Mouse (Mus musculus): ENCODE measurements around the gene Med13l.
A peak's percentile ranks its signal among the peaks of the same experiment; 100 is the strongest.

The Med13l gene

DNA sequence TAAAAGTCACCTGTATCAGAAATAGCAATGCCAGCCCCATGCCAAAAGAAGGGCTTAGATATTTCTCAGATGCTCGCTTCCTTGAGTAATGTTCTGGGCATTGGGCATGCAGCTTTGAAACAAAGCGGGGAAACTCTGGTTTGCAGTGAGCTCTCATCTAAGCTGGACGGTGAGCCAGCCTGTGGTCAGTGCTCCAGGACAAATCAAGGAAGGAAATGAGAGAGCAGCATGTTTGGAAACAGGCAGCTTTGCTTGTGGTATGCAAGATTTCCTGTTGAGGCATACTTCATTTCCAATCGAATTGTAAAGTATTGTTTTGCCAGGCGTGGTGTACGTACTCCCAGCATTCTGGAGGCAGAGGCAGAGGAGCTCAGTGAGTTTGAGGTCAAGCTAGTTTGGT is 95.5 kb downstream of the Med13l start:
- no peak for DNase-seq (ENCODE audit: low spot score in 2 of 2)

DNA sequence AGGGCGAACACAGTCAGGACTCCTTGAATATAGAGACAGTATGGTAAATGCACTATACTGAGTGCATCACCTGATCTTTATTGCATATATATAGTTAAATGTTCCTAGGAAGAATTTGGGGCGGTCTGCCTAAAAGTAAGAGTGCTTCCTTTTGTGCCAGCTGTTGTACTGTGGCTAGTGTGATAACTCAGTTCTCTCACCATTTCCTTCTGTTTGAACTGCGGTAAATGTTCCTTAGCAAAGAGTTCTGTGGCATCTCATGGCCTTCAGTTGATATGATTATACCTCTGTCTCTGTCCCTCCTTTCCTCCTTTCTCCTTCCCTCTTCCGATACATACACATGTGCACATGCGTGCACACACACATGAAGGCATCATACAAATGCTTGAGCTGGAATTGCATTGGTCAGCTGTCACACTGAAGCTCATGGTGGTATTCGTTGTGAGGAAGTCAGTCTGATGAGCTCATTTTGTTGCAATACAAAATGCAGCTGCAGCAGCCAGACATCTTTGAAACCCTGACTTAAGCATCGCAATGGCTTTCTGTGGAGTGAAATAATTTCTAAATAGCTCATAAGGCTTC is 97.9 kb downstream of the Med13l start:
- no peak for DNase-seq (ENCODE audit: low spot score in 2 of 2)

DNA sequence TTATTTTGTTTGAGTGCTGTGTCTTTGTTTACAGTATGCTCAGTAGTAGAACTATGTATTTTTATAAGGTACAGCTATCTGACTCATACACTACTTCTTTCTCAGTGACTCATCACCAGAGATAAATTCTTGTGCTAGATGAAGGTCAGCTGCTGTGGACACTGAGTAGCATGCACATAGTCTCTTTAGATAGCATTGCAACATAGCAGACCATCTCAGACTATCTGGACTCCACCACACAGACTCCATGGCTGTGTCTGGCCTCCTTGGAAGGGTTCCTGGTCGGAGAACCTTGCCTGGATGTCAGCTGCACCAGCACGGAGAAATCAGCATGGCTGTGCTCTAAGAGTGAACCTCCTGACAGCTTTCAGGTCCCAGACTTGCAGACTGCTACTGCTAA is 99.2 kb downstream of the Med13l start:
- peak; percentile 37 to 43 for DNase-seq (ENCODE audit: low spot score in 2 of 2)

DNA sequence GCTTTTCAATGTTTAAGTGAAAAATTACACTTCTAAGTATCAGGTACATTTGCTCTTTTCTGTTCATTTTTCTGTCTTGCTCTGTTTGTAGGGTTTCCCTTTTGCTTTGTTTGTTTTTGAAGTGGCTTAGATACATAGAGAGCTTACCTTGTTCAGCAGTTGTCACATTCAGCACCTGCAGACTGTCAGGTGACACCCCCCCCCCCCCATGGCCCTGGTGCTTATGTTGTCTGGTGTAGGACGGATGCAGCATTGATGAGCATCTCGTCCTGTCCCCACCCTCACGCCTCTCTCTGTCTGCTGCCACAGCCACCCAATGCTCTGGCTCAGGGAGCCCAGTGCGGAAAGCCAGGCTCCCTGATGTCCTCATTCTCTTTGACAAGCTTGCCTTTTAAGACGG is 101.3 kb downstream of the Med13l start:
- DNase-seq (ENCODE audit: low spot score in 2 of 2): no peak

DNA sequence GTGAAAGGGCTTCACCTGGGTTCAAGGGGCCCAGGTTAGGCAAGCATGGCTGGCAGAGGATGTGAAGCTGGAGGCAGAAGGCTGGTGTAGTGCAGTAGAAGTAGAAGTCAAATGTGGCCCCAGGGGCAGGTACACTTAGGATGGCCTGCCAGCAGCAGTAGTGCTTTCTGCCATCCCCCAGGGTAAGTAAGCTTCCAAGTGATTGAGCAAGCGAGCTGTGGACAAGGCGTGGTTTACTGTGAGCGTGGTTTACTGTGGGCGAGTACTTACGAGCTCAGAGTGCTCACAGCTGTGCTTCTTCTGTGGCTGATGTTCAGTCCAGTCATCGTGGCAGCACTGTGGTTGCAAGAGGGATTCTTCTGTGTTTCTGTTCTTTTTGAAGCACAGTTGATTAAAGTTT is 103.5 kb downstream of the Med13l start:
- DNase-seq (ENCODE audit: low spot score in 2 of 2): peak; percentile 71

DNA sequence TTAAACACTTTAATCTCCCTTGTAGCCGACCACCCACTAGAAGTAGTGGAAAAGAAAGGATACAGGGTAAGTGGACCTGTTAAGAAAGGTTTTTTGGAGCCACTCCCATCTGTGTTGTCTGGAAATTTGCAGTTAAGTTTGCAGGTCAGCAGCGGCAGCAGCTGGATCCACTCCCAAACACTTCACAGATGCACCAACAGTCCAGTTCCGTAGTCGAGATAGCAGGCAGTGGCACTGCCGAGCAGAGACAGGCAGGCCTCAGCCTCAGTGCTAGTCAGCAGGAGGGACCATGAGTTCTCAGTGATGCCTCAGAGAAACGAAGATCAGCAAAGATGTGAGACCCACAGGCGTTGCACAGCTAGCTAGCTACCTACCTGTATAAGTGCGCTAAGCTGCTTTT is 104.5 kb downstream of the Med13l start:
- no peak for DNase-seq (ENCODE audit: low spot score in 2 of 2)

DNA sequence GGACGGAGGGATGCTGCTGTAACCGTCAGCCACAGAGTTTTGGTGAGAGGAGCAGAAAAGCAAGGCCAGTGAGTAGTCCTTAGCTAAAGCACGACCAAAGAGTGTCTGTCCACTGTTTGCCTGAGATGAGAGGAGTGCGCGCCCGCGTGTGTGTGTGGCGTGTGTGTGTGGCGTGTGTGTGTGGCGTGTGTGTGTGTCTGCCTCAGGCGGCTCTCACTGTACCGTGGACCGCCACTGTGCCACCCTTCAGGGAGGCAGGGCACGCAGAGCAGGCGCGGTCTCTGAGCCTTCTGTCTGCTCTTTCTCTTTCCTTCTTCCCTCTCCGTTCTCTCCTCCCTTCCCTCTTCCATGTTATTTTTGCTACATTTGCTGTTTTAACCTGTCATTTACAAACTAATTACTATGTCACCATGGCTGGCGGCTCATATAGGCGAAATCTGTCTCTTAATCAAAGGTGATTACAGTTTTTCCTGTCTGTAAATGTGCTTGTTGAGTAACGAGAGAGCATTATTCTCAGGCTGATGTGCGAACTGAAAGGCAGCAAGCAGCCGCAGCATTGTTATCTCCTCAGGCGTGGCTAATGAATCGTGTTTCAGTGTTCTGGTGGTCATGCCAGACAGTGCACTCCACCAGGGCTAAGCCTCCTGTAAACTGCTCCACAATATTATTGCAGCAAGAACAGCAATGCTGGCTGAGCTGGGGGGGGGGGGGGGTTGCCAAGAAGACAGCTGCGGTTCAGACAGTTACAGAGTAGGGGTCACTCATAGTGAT is 106.1 kb downstream of the Med13l start:
- DNase-seq (ENCODE audit: low spot score in 2 of 2): no peak

DNA sequence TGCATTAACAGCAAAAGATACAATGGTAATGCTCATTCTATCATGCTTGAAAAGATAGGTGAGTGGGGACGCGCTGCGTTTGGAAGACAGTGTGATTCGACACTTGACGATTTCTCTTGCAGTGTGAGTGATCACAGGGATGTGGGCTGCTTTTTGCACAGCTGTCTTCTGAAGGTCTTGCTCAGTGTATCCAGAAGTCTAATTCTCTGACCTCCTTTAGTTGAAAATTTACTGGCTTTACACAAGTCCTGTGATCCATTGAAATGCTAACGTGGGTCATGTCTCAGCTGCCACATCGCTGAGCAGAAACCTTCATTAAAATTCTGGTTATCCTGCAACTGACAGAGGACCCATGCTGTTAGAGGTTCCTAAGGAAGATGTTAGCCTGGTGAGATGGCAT is 107.4 kb downstream of the Med13l start:
- DNase-seq (ENCODE audit: low spot score in 2 of 2): no peak

DNA sequence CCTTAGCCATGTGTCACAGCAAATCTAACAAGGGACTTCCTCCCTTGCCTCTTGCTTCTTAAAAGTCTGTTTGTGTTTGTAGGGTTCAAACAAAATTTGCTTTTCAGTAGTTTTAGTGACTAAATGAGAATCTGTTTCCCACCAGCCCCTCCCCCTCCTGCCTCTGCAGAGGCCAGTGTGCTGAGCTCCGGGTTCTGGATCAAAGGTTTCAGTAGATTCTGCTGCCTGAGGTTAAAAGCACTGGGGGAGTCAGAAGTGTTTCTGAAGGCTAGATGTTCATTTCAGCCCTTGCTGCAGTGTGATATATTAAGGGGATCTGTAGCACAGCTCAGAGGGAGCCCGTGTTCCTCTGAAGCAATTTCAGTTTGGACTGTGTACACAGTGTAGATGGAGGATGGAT is 108.5 kb downstream of the Med13l start:
- DNase-seq (ENCODE audit: low spot score in 2 of 2): no peak

DNA sequence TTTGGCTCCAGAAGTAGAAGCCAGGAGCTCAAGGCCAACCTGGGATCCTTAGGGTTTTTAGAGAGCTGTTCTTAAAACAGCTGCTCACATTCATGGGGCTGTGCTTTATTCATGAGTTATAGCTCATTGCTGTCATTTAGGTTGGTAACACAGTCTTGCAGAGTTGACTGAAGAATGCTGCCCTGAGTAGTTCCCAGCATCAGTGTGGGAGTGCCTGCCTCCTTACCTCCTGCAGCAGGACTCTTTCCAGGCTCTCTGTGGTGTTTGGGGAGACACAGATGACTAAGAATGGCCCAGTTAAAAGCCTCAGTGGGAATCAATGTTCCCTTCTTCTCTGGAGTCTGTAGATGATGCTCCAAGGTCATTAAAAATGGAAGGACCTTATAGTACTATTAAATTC is 111.6 kb downstream of the Med13l start:
- DNase-seq (ENCODE audit: low spot score in 2 of 2): no peak

DNA sequence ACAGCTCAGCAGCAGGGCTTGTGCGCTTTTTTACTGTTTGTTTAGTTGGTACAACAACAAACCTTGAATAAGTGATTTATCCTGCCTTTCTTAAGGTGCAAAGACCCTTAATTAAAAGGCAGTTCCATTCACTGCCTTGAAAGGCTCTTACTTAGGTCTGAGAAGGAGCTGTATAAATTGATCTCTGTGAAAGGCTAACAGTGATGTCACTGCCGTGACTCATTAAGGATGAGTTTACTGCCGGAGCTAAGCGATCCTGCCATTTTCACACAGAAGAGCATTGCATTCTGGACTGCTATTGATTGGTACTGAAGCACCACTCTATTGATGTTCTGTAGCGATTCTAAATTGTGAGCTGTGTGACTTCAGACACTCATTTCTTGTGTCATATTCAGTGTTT is 113.4 kb downstream of the Med13l start:
- DNase-seq (ENCODE audit: low spot score in 2 of 2): no peak

DNA sequence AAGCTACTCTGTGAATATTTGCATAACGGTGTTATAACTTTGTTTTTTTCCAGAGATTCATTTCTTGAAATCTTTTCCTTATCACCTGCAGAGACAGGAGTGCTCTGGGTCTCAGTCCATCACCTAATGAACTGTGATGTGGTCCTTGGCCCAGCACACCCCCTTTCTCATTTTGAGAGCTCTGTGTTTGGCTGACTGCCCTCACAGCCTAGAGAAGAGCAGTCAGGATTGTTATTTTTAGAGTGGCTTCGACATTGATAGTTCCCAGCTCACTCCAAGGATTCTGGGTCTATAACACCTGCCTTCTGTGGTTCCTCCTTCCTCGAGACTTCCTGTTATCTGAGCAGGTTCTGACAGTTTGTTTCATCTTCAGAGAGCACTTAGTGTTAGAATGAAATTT is 113.8 kb downstream of the Med13l start:
- peak; percentile 32 to 49 for DNase-seq (ENCODE audit: low spot score in 2 of 2)

DNA sequence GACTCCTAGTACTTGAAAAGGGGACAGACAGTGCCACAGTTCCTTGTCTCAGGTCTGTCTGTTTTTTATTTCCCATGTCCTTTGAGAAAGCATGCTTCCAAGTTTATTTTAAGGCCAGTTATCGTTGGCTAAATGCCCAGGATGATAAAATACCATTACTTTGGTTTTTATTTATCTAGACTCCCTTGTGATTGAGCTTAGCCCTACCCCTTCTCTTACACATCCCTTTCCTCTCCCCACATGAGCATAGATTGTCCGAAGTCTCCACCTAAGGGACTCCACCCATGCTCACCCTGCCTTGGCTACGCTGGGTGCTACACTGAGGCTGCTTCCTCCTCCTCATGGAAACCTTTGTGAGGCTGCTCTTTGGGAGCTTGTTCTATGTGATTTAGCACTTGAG is 115.2 kb downstream of the Med13l start:
- peak; percentile 52 to 58 for DNase-seq (ENCODE audit: low spot score in 2 of 2)

DNA sequence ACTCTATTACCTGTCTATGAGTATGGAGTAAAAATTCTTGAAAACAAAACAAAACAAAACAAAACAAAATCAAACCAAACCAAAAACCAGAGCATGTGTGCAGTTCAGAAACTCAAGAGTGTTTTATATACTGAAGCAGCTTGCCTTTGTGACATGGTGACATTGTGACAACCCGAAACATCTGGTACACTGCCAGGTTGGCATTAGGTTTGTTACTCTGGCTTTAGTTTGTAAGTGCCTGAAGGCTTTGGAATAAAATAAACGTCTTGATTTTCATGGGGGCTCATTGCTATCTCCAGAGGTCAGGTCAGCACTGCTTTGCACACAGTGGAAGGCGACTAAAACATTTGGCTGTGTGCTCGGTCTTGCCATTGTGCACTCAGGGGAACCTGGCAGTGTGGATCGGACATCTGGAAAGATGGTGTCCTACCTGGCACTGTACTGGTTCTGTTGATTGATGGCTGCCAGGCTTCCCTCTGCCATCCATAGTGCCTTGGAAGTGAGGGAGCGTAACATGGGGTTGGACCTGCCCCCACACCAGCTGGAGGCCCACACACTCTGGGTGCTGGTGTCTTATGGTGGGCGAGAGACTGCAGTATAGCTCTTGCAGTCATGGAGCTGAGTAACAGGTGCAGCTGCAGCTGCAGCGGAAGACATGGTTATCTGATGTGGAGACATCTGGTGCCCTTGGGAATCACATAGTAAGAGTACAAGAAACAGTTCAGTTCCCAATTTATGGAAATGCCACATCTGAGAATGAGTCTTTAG is 115.9 kb downstream of the Med13l start:
- DNase-seq (ENCODE audit: low spot score in 2 of 2): peak in 1 of 2 experiments; percentile 35

DNA sequence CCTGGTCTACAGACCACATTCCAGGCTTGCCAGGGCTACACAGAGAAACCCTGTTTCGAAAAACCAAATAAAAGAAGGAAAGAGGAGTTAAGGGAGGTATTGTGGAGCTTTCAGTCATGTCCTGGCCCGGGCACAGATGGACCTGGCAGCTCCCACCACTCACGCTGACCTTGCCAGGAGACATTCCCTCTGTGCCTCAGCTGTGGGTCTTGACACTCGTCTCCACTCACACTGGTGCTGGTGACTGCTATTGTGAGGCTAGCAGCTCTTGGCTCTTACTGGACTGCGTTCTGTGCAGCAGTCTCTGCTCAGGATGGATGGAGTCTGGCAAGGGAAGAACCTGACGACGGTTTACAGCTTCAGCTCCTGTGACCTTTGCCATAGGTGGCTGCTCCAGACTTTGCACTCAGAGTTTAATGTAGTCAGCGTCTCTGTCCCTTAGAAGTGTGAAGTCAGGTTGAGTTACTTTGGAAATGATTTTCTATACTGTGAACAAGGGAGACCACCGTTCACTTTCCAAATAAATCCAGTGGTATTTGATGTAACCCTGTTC is 118.9 kb downstream of the Med13l start:
- no peak for DNase-seq (ENCODE audit: low spot score in 2 of 2)

DNA sequence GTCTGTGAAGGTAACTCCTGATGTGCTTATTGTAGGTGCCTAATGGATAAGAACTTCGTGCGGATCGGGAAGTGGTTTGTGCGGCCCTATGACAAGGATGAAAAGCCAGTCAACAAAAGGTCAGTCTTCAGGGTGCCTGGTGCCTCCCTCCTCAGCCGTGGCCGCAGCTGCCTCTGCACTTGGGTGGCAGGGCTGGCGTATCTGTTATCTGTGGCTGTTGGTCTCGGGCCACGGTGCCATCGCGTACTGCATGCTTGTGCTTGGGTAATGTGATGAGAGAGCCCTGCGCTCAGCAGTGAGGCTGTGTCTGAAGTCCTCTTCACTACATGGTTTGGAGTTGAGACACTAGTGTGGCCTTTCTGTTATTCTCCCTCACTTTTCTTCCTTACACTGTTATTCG is 120.4 kb downstream of the Med13l start:
- DNase-seq (ENCODE audit: low spot score in 2 of 2): peak in 1 of 2 experiments; percentile 39

DNA sequence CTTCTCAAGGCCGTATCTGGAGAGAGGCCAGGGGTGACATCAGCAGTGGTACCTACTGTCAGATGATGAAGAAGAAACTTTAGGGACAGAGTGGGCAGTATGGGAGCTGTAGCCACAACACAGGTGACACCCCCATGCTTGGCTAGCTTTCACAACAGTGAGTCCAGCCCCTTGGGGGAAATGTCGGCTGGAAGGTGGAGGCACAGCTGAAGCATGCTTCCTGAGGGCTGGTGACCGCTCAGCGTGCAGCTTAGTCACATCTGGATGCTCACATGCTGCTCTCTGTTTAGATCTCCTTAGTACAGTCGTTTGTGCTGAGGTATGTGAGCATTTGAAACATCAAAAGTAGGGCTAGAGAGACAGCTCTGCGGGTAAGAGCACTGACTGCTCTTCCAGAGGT is 121.5 kb downstream of the Med13l start:
- no peak for DNase-seq (ENCODE audit: low spot score in 2 of 2)

DNA sequence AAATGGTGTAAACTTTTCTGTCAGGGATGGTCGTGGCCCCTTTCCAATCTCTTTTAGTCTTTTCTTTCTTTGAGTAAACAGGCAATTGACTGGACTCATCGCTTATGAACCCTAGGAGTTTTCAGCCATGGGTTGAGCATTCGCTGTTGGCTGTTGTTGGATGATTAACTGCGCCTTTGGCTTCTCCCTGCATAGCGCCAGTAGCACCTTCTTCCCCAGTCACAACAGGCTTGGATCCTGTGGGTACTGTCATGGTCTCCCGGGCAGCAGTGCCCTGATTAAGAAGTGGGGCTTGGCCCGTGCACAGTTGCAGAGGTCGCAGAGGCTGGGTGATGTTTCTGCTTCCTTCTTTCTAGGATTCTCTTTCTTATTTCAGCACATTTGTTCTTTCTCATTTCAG is 124.7 kb downstream of the Med13l start:
- DNase-seq (ENCODE audit: low spot score in 2 of 2): no peak

DNA sequence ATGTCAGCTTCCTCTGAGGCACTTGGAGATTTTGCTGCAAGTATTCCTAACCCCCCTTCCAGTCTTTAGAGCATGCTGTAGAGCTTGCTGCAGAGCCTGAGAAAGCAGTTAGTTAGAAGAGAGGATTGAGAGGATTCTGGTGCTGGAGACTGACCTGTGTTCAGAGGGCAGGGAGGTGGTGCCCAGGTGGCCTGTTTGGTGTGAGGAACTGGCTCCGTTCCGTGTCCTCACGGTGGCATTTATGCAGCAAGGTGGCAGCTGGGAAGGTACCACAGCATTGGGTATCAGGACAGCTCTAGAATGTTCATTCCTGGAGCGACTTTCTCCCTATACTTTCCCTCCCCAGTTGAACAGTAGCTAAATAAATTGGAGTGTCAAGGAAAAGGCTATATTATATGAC is 125.5 kb downstream of the Med13l start:
- no peak for DNase-seq (ENCODE audit: low spot score in 2 of 2)

DNA sequence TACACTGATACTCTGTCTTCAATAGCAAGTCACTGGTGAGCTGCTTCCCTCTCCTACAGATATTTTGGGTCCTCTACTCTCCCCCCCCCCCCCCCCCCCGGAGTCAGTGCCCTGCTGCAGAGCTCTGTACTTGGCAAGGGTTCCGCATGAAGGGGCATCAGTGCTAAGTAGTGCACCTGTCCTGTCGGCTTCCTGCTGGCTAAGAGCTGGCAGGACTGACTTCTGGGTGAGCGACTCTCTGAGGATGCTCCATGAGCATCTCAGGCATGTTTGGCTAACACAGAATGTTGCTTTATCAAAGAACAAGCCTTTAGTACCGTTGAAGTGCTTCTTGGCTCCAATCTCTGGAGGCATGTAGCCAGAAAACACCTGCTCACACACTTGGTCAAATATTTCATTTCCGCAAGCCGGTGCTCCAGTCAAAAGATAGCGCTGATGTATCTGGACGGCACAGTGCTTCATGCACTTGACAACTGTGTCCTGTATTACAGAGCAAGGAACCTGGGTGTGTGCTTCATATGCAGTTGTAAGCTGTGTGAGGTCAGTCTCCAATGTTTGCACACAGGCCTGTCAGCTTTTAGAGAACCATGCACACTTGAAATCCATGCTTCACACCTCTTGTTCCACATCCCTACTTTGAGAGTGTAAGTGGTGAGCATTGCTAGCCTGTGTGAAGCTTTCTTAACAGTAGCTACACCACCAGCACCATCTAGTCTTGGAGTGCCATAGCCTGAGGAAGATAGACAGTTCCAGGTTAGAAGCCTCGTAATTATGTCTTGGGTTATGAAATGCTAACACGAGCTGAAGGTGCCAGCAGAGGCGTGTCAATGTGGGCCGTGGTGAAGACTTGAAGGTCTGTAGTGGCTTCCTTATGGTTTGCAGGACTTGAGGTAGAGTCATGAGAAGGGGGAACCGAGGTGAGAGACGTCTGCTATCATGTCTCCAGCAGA is 128.7 kb downstream of the Med13l start:
- no peak for DNase-seq (ENCODE audit: low spot score in 2 of 2)

DNA sequence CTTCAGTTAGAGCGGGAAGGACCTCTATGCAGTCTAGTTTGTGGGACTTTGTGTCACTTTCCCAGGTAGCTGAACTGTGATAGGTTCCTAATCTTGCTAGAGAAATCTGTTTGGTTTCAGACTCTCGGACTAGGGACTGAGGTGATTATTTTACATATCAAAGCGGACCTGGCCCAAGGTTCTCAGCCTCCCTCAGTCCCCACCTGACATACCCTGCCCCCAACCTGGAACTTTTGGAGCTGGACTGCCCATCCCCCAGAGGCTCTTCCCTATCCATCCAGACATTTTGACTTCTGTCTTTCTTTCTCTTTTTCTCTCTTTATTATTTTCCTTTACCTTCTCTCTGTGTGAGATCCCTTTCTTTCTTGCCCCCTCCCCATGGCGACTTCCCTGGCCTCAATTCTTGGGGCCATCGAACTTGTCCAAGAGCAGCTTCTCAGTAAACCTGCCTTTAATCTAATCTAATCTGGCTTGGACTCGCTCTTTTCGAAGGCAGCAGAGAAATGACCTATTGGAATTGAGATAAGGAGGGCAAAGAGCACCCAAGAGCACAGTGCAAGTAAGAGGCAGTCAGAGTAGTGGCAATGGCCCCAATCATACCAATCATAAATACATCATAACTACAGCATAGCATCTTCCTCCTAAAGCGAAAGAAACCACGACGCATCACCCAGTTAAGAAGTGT is 130.7 kb downstream of the Med13l start:
- no peak for DNase-seq (ENCODE audit: low spot score in 2 of 2)
